Mouse (Mus musculus) megakaryocyte, adult 5-6 weeks (primary cell): ENCODE results near the gene Ranbp1. TPM values are rescaled to one million over a fixed set of nuclear protein-coding genes. Genes with fewer than 3 reads are reported as not detected.
A peak's percentile ranks its signal among the peaks of the same experiment; 100 is the strongest.

Experiments used
- ATAC-seq: 2 replicates; pipeline ENCODE4 v1.8.0; 2016; ENCODE audit warnings: mild to moderate bottlenecking, inconsistent platforms; ENCODE audit not compliant: poor library complexity, severe bottlenecking
- total RNA-seq, 2 experiments: library from RNA; stranded (forward) in 1 of 2; stranded (reverse) in 1 of 2; fragments of 153-499, 151-499 nt in 1 of 2; fragments of 221-1000, 200-1000 nt in 1 of 2; gene quantifications; 2 replicates each; pipeline versions ENCODE4 v1.2.3 to v1.2.4; 2015 to 2017

Gene Ranbp1
- total RNA-seq, 2 experiments from 2014 or later, result 251 to 262 TPM

GRCm38 (mm10) chr16:18234671-18235388, 13.7 kb downstream of the Ranbp1 start, which contains the start of gene Zdhhc8:
TSS of gene Zdhhc8 (minus strand) at chr16:18235136.
- ATAC-seq, result peak; percentile 59

GRCm38 (mm10) chr16:18233919-18234670, 14.4 kb downstream of the Ranbp1 start:
- no peak for ATAC-seq

GRCm38 (mm10) chr16:18233451-18233850, 15.1 kb downstream of the Ranbp1 start:
- ATAC-seq, result no peak

DNA sequence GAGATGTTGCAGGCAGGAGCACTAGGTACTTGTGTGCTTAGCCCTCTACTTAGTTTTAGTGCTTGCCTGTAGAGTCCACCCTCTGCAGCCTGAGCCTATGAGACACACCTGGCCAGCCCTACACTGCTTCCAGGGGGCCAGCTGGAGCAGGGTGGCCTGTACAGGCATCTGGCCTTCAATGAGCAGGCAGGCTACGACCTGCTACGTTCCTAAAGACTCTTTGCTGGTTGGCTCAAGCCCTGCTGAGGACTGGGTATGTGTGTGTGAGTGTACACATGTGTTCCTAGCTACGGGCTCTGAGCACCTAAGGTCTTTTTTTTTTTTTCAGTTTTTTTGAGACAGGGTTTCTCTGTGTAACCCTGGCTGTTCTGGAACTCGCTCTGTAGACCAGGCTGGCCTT, 17.1 kb downstream of the Ranbp1 start:
- ATAC-seq, result no peak

- ATAC-seq, result no peak
Measured at GRCm38 (mm10) chr16:18231047-18231446, 17.5 kb downstream of the Ranbp1 start.

GRCm38 (mm10) chr16:18230617-18231016, 17.9 kb downstream of the Ranbp1 start:
- no peak for ATAC-seq

DNA sequence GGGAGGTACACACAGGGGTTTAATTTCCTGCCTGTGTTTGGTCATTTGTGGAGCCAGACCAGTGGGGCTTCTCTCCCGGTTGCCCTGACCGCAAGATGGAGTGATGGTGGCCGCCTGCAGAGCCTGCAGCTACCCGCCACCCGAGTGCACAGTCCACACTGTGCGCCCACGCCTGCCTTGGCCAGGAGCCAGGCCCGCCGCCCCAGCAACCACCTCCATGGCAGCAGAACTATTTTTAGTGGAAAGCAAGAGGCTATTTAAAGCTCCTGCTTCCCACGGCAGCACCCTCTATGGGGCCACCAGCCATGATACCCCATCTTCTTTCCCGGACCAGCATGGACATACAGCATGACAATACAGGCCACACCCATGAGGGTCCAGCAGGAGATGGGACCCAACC, 18.9 kb downstream of the Ranbp1 start:
- ATAC-seq, result no peak

- ATAC-seq, result no peak
Measured at GRCm38 (mm10) chr16:18228856-18229255, 19.7 kb downstream of the Ranbp1 start.

DNA sequence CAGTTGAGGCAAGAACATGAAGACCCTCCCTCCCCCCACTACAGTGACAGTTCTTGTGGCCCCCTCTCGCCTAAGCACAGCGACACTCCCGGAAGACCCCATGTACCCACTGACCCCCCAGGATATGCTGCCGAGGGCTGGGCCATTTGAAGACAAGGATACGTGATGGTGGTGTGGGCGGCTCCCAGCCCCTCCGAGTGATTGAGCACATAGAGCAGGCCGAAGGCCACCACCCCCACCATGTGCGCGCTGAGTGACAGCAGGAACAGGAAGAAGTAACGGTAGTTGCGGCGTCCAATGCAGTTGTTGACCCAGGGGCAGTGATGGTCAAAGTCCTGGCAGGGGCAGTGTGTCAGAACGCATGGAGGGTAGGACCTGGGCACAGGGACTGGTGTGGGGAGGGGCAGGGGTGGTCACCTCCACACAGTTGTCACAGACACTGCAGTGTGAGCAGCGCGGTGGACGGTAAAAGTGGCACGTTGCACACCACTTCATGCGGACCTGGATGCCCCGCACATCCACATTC, 20.6 kb downstream of the Ranbp1 start:
- no peak for ATAC-seq

- no peak for ATAC-seq
Measured at GRCm38 (mm10) chr16:18227187-18227586, 21.3 kb downstream of the Ranbp1 start.

DNA sequence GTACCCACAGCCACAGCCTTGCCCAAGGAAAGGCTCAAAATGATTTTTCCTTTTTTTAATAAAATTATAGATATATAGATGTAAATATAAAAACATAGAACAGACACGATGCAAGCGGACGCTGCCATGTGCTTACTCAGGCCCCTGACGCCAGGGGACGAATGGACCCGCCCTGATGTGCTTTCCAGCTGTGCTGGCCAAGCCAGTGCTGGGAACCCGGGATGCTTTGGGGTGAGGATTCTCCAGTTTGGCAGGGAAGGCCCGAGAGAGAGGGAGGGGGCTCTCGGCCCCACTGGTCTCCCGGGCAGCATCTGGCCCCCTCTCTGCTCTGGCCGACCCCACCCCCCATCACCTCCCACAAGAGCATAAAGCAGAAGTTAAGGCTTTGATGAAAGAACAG, 26.3 kb downstream of the Ranbp1 start:
- ATAC-seq, result no peak

GRCm38 (mm10) chr16:18221543-18221898, 27.0 kb downstream of the Ranbp1 start:
- ATAC-seq, result no peak

DNA sequence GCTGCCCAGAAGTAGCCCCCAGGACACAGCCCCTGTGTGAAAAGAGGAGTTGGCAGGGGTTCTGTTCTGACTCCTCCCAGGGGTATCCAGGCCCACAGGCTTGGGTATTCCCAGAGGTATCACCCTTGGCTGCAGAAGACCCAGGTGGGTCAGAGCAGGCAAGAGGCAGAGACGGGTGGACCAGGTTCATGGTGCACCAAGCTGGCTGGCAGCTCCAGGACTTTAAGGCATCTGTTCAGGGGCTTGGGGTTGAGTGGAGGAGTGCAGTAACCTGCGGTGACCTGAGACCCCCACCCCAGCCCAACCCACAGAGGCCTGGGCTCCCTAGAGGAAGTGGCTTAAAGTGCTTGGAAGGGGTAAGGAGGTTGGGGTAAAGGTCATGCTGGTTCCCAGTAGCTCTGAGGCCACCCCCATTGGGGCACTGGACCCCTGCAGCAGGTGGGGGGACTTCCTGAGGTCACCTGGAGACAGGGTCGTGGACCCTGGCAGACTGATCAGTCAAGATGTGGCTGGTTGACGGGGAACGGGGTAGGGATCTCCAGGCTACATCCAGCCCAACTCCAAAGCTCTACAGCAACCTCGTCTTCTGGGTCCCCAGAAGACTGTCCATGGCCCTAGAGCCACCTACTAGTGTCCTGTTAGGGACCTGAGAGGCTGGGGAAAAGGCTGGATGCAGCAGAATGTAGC, 27.5 kb downstream of the Ranbp1 start:
- ATAC-seq, result no peak

GRCm38 (mm10) chr16:18220001-18220400, 28.5 kb downstream of the Ranbp1 start:
- ATAC-seq, result peak; percentile 49; the same call in 1 of the 2 replicates

DNA sequence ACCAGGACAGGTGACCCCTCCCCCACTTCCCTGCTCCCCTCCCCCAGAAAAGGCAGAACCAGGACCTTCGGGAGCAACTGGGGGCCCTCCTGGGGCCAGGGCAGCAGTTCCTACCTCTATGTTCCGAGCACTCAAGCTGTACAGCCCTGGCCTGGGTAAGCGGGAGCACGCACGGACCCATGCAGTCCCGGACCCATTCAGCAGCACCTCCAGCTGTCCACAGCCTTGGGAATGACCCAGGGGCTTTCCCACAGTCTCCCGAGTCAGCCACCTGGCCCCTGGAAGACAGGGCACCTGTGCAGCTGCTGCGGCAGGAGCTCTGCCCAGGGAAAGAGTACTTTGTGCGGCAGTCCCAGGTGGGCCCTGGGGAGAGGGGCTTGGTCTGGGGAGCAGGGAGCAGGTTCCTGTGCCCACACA, 29.9 kb downstream of the Ranbp1 start:
- no peak for ATAC-seq

DNA sequence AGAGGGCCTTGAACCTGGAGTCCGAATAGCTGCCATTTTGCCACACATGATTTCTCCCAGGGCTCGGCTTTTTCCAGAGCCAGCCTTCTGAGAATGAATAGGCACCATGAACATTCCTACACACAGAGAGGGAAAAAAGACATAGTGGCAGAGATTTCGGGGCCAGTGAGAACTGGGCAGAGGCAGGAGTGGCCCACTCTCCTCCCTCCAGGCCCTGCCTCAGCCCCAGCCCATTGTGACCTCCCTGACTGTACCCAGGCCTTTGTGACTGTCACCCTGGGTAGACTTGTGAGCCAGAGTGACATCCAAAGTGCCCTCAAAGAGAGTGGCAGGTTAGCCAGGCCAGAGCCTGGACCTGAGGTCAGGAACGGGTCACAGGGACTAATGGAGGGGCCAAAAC, 31.0 kb downstream of the Ranbp1 start, which contains the start of gene Ccdc188:
Gene Ccdc188 (plus strand): TSS at position 301 of the 400 bp plus-strand sequence.
- ATAC-seq, result no peak

DNA sequence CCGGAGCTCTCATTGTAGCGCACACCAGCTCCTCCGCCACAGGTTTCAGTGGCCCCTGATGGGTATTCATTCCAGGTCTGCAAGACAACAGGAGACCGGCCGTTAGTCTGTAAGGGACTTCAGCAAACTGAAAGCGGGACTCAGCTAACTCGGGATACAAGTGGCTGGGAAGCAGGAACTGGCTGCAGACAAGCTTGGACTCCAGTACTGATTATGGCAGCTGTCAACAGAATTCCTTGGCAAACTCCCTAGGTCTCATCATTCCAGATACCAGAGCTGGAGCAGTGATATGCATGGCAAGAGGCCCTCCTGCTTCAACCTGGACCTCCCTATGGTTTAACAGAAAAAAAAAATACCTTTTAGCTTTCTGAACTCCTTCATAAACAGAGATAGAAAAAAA, 33.7 kb downstream of the Ranbp1 start:
- no peak for ATAC-seq

DNA sequence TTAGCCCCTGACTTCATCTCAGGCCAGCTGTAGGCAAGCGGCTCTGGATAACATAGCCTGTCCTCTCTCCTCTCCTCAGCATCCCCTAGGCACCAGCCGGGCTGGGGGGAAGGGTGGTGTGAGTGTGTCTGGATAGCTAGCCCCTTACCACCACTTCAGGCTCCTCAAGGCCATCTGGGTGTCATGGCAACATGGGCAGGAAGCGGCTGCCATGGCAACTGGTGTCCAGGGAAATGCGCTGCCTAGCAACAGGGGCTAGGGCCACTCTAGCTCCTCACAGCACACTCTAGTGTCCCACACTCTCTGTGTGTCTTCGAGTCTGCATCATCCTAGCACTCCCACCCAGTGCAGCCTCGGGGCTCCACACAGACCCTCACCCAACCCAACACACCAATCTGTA, 34.8 kb downstream of the Ranbp1 start:
- no peak for ATAC-seq

GRCm38 (mm10) chr16:18211417-18212171, 36.9 kb downstream of the Ranbp1 start:
- ATAC-seq, result peak; percentile 79

- ATAC-seq, result peak; percentile 77
Measured at GRCm38 (mm10) chr16:18210701-18211416, 37.7 kb downstream of the Ranbp1 start.
